ENCODE assay signal across 27 mouse cellular contexts in the genomic region with DNA sequence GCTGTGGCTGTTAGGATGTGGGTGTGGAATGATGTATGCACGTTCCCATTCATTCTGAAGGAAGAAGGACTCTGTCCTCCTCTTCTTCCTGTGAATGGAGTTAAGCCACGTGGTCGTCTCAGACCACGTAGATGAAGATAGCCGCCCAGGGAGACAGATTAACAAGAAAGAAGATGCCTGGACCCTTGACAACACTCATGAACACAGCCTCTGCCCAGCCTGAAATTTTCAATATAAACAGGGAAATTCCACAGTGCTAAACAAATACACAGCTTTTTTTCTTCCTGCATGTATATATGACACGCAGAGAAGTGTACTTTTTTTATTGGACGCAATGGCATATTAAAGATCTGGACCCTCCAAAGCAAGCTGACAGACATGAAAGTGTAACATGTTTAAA.
DNase-seq lines count a peak whose midpoint lies in the region; ATAC-seq and TF ChIP-seq lines count a peak whose summit lies in the region.
"Had no signal": no experiment of that assay in that cellular context is flagged by ENCODE, and none has a peak within 500 bp of the region (broad histone marks: within the 10 kb centered on the region; RNA-seq: fewer than 3 reads in every experiment).

No protein-coding gene starts in this region.

- H3K27ac ChIP-seq in heart, postnatal 0 days (ENCODE audit: low read depth), result peak overlapping the region; percentile 61; the same call in 1 of the 2 replicates
- peak overlapping the region; percentile 53; the same call in 1 of the 2 replicates for H3K27ac ChIP-seq in lung, embryonic 16.5 days (ENCODE audit: low read length)
- H3K27ac ChIP-seq in brown adipose tissue, adult 24 weeks (replicated peaks; ENCODE audit: low read depth, low read length), result peak overlapping the region; percentile 91
- peak overlapping the region; percentile 29 for H3K27ac ChIP-seq in stomach, embryonic 16.5 days (ENCODE audit: low read length)
- H3K27ac ChIP-seq: embryonic facial prominence, embryonic 10.5 days; embryonic facial prominence, embryonic 13.5 days; forebrain, embryonic 12.5 days; forebrain, embryonic 15.5 days; heart, embryonic 10.5 days; heart, embryonic 13.5 days; hindbrain, embryonic 14.5 days; hindbrain, postnatal 0 days had no signal

- H3K4me2 ChIP-seq in heart, postnatal 0 days (ENCODE audit: low read depth, low read length), result no peak overlapping the region
- H3K4me2 ChIP-seq in lung, embryonic 16.5 days (ENCODE audit: low read depth, low read length), result no peak overlapping the region
- H3K4me2 ChIP-seq in stomach, embryonic 16.5 days (ENCODE audit: low read depth, low read length), result no peak overlapping the region
- H3K4me2 ChIP-seq: embryonic facial prominence, embryonic 13.5 days; forebrain, embryonic 12.5 days; forebrain, embryonic 15.5 days; heart, embryonic 13.5 days; hindbrain, embryonic 14.5 days had no signal

- intact Hi-C loops in heart, postnatal 25 days (cut with DNase I), result no loop called here

- no peak for TF ChIP-seq CTCF in heart, postnatal 0 days (IDR thresholded peaks at IDR 0.05; ENCODE audit: low read depth)
- no peak for TF ChIP-seq CTCF in lung, adult 2 months (IDR thresholded peaks at IDR 0.05; ENCODE audit: insufficient read depth, low read length)

- WGBS in heart, postnatal 0 days, result 68% methylated on average over 7 of the region's 7 CpGs
- 30% methylated on average over 7 of the region's 7 CpGs for WGBS in lung, embryonic 16.5 days
- WGBS in lung, adult 2 months, result 42% methylated on average over 7 of the region's 7 CpGs
- 62% methylated on average over 7 of the region's 7 CpGs for whole genome bisulfite sequencing in stomach, embryonic 16.5 days

- no peak for TF ChIP-seq EP300 in heart, postnatal 0 days (IDR thresholded peaks at IDR 0.05; ENCODE audit: low read depth)

- ATAC-seq in heart, postnatal 0 days (ENCODE audit: insufficient read depth, low read depth), result 0 out of 2 replicates have a peak, but pooled peaks have one; percentile 33
- ATAC-seq in lung, embryonic 16.5 days (ENCODE audit: low read depth), result peak; percentile 65
- no peak for ATAC-seq in stomach, embryonic 16.5 days (ENCODE audit: insufficient read depth, low FRiP score)
- ATAC-seq: forebrain, embryonic 15.5 days; hindbrain, postnatal 0 days; Patski had no signal

- no peak overlapping the region for H3K4me3 ChIP-seq in heart, postnatal 0 days (ENCODE audit: low read depth, low read length)
- no peak overlapping the region for H3K4me3 ChIP-seq in lung, embryonic 16.5 days (ENCODE audit: low read length)
- H3K4me3 ChIP-seq in lung, adult 2 months (replicated peaks; ENCODE audit: extremely low read depth, low read depth, low read length), result no peak overlapping the region
- no peak overlapping the region for H3K4me3 ChIP-seq in brown adipose tissue, adult 24 weeks (ENCODE audit: insufficient read depth, low read depth, low read length)
- H3K4me3 ChIP-seq in stomach, embryonic 16.5 days (replicated peaks; ENCODE audit: low read length), result no peak overlapping the region
- H3K4me3 ChIP-seq: embryonic facial prominence, embryonic 10.5 days; embryonic facial prominence, embryonic 13.5 days; erythroblast, embryonic 14.5 days; forebrain, embryonic 12.5 days; forebrain, embryonic 15.5 days; heart, adult 2 months; heart, embryonic 10.5 days; heart, embryonic 13.5 days had no signal

- H3K36me3 ChIP-seq in heart, postnatal 0 days (replicated peaks; ENCODE audit: control insufficient read depth, insufficient read depth, low read length), result no peaks in the 10 kb centered on the region
- no peaks in the 10 kb centered on the region for H3K36me3 ChIP-seq in lung, embryonic 16.5 days (ENCODE audit: control insufficient read depth, insufficient read depth, low read length)
- no peaks in the 10 kb centered on the region for H3K36me3 ChIP-seq in stomach, embryonic 16.5 days (ENCODE audit: control insufficient read depth, insufficient read depth, low read length)
- H3K36me3 ChIP-seq: embryonic facial prominence, embryonic 10.5 days; embryonic facial prominence, embryonic 13.5 days; forebrain, embryonic 12.5 days; forebrain, embryonic 15.5 days; G1E; heart, embryonic 10.5 days; heart, embryonic 13.5 days had no signal

- no peak for TF ChIP-seq POLR2A in lung, adult 2 months (IDR thresholded peaks at IDR 0.05; ENCODE audit: borderline replicate concordance, extremely low read depth, low read depth, low read length)

- no peaks in the 10 kb centered on the region for H3K27me3 ChIP-seq in heart, postnatal 0 days (ENCODE audit: control insufficient read depth, insufficient read depth, low read length)
- no peaks in the 10 kb centered on the region for H3K27me3 ChIP-seq in lung, embryonic 16.5 days (ENCODE audit: control insufficient read depth, insufficient read depth, low read depth, low read length)
- H3K27me3 ChIP-seq in stomach, embryonic 16.5 days (ENCODE audit: control insufficient read depth, insufficient read depth, low read length), result no peaks in the 10 kb centered on the region
- H3K27me3 ChIP-seq: CH12.LX; embryonic facial prominence, embryonic 13.5 days; forebrain, embryonic 12.5 days; forebrain, embryonic 15.5 days; heart, embryonic 13.5 days had no signal

- H3K9ac ChIP-seq in heart, postnatal 0 days (replicated peaks; ENCODE audit: low read depth, low read length), result no peak overlapping the region
- no peak overlapping the region for H3K9ac ChIP-seq in lung, embryonic 16.5 days (ENCODE audit: low read length)
- no peak overlapping the region for H3K9ac ChIP-seq in stomach, embryonic 16.5 days (ENCODE audit: low read length)
- H3K9ac ChIP-seq: embryonic facial prominence, embryonic 13.5 days; forebrain, embryonic 12.5 days; forebrain, embryonic 15.5 days; heart, embryonic 13.5 days; hindbrain, embryonic 14.5 days had no signal

- no peaks in the 10 kb centered on the region for H3K9me3 ChIP-seq in heart, postnatal 0 days (replicated peaks; ENCODE audit: control insufficient read depth, low read length)
- no peaks in the 10 kb centered on the region for H3K9me3 ChIP-seq in lung, embryonic 16.5 days (ENCODE audit: control insufficient read depth, low read length)
- no peaks in the 10 kb centered on the region for H3K9me3 ChIP-seq in stomach, embryonic 16.5 days (replicated peaks; ENCODE audit: control insufficient read depth, low read length)
- H3K9me3 ChIP-seq: embryonic facial prominence, embryonic 10.5 days; embryonic facial prominence, embryonic 13.5 days; forebrain, embryonic 12.5 days; forebrain, embryonic 15.5 days; G1E; heart, embryonic 10.5 days; heart, embryonic 13.5 days had no signal

- H3K4me1 ChIP-seq in heart, postnatal 0 days (ENCODE audit: control insufficient read depth, insufficient read depth), result 0 out of 2 replicates have a peak, but pooled peaks cover 12% of the 10 kb centered on the region
- peaks cover 8% of the 10 kb centered on the region for H3K4me1 ChIP-seq in lung, embryonic 16.5 days (replicated peaks; ENCODE audit: control insufficient read depth, insufficient read depth, low read length)
- peaks cover 4% of the 10 kb centered on the region; the same call in 1 of the 2 replicates for H3K4me1 ChIP-seq in lung, adult 2 months (ENCODE audit: control insufficient read depth, insufficient read depth, low read length)
- H3K4me1 ChIP-seq in brown adipose tissue, adult 24 weeks (ENCODE audit: control insufficient read depth, insufficient read depth, insufficient read length, low read length), result peaks cover 3% of the 10 kb centered on the region; the same call in 1 of the 2 replicates
- peaks cover 11% of the 10 kb centered on the region for H3K4me1 ChIP-seq in stomach, embryonic 16.5 days (ENCODE audit: control insufficient read depth, insufficient read depth, low read length)
- H3K4me1 ChIP-seq: embryonic facial prominence, embryonic 10.5 days; embryonic facial prominence, embryonic 13.5 days; forebrain, embryonic 12.5 days; forebrain, embryonic 15.5 days; heart, embryonic 10.5 days had no signal

- no peak for DNase-seq in heart, postnatal 0 days (ENCODE audit: low spot score)
- no peak for DNase-seq in heart, postnatal 25 days (ENCODE audit: low spot score)
- DNase-seq in lung, adult 2 months, result no peak
- no peak for DNase-seq in embryo, embryonic 11 days
- DNase-seq: adrenal gland, postnatal 10 days; adrenal gland, postnatal 36 days; B cell, adult 2 months; cerebellum, adult 11 months; cerebellum, adult 2 months; cerebellum, adult 9-11 months; cerebellum, postnatal 25 days had no signal

Comparison
In these comparisons a context has a peak if more than half of its experiments do, and no peak if none do; other contexts are left out.
1. H3K27ac ChIP-seq: peak in every context shown above with its lines; median percentile 91 in brown adipose tissue, adult 24 weeks; 61 in heart, postnatal 0 days; 53 in lung, embryonic 16.5 days; 29 in stomach, embryonic 16.5 days.